Mouse (Mus musculus) adrenal gland, adult 2 months (tissue): ENCODE measurements at regions not wholly inside any gene's neighbourhood (a gene's known extent, or its start where the extent isn't known, plus 50 kb on each side); places are given as distances from the start of the nearest gene placed in this dataset.
A peak's percentile ranks its signal among the peaks of the same experiment; 100 is the strongest.

Experiments used
- DNase-seq: peaks from one replicate; pipeline ENCODE4 v3.0.0; 2021

DNA sequence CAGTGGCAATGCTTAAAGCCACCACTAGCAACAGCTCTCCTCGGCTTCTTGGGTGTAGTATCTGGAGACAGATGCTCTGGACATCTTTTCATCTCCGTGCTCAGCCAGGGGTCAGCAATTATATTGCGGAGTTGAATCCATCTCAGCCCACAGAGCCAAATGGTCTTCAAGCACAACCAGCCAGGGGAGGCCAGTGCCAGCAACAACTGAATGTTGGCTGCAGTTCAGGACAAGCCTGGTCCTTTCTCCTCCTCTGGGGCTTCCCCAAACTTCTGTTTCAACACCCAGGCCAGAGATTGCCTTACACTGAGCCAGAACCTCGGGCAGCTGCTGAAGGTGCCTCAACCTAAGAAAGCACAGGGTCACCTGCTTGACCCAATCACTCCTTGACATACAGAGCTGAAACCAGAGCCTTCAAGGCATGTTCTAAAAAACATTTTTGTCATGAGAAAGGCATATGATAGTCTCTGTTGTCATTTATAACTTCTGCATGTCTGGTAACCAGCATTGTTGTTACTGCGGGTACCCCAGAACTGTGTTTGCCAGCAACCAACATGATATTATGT is 169.9 kb upstream of the Lef1 start:
- peak; percentile 32 for DNase-seq

GRCm38 (mm10) chr3:130936980-130937379 is 173.3 kb upstream of the Lef1 start:
- no peak for DNase-seq

GRCm38 (mm10) chr3:130936336-130936735 is 173.9 kb upstream of the Lef1 start:
- DNase-seq: no peak

- no peak for DNase-seq
Observed at GRCm38 (mm10) chr3:130935926-130936315, 174.3 kb upstream of the Lef1 start.

- DNase-seq: no peak
Observed at GRCm38 (mm10) chr3:130935302-130935925, 174.9 kb upstream of the Lef1 start.

GRCm38 (mm10) chr3:130932723-130933122 is 177.5 kb upstream of the Lef1 start:
- no peak for DNase-seq

DNA sequence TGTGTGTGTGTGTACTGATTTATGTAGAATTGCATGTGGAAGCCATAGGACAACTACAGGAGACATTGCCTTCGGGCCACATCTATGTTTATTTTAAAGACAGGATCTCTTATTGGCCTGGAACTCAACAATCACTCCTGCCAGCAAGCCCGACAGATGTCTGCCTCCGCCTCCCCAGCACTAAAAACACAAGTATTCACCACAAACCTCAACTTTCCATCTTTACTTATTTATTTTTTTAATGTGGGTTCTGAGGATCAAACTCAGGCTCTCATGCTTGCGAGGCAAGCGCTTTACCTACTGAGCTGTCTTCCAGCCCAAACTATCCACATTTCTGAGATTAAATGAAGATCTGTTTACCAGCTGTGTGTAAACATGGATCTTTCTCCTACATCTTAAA is 178.0 kb upstream of the Lef1 start:
- no peak for DNase-seq

DNA sequence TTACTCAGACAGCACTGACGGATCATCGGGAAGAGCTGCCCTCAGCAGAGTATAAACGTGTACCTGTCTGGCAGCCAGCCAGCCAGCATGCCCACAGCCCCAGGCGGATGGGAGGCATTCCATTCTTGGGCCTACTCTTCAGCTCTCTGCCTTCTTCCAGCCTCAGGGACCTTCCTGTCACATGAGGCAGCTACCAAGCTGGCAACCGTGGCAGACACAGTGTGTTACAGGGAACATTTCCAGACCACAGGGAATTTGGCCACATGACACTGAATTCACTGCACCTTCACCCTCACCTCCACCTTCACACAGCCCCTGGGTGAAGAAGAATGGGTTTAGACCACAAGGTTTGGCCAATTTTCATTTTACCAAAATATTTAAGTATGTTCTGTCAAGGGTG is 185.3 kb upstream of the Lef1 start:
- DNase-seq: no peak

DNA sequence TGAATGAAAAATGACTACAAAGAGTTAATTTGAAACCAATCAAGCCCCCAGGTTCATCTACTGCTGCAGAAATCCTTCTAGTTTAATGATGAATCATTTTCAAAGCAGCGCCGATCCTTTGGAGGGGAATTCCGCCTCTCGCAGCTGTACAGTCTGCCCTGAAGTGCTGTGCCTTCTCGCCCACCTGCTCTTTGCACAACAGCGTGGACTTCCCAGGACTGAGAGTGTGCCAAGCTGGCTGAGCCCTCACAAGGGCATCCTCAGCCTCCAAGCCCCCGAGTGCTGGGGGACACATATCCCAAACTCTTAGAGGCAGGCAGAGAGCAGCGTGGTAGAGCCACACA is 186.7 kb upstream of the Lef1 start:
- DNase-seq: no peak

DNA sequence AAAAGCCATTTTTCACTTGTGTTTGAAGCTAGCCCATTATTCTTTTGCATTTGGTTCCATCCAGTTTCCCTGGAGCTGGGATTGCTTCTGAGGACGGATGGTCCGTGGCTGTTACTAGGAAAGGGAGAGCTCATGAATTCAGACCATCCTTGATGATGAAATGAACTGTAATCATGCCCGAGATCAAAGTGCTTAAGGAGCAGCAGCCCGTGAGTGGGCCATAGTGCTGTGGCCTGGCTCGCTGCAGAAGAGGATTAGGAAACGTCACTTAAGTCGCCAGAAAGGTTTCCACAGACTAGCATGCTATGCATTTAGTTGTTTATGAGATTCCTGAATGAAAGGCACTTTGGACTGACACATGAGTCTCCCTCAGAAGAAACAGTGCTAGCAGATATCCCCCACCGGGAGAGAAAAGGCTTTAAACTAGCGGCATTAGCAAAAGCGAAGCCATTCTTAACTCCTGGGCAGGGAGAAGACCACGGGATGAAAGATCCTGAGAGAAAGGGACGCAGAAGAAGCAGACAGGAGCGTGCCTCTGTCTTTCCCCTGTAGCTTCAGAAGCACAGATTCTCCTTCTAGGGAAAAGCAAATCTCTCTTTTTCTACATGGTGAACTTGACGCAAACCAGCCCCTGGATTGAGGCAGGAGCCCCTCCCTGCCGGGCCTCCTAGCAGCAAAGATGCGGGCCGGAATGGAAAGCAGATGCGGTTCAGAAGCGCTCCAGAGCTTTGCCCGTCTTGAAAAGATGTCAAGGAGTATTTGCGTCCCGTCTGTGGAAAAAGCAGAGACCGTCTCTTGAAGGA is 187.3 kb upstream of the Lef1 start:
- no peak for DNase-seq

GRCm38 (mm10) chr3:130921621-130922245 is 188.5 kb upstream of the Lef1 start:
- no peak for DNase-seq

DNA sequence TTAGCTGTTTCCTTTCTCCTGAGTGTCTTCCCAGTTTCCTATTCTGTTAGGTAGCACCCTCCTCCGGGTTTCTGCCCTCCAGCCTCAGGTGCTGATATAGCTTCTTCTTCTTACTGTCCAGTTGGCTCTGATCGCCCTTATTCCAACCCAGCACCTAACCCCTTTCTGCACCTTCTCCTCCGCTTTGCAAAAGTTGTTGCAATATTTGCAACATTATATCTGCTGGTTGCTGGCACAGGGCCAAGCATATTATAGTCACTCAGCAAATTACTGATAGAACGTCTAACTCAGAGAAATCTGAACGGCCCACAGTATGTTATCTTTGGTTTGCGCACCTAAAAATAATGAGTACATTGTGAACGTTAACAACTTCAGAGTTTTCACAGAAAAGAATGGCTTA is 183.6 kb upstream of the Rpl34 start:
- no peak for DNase-seq

- DNase-seq: no peak
Observed at GRCm38 (mm10) chr3:130905101-130905500, 174.9 kb upstream of the Rpl34 start.

- DNase-seq: no peak
Observed at GRCm38 (mm10) chr3:130903329-130903728, 173.1 kb upstream of the Rpl34 start.

- no peak for DNase-seq
Observed at GRCm38 (mm10) chr3:130902376-130902775, 172.2 kb upstream of the Rpl34 start.

DNA sequence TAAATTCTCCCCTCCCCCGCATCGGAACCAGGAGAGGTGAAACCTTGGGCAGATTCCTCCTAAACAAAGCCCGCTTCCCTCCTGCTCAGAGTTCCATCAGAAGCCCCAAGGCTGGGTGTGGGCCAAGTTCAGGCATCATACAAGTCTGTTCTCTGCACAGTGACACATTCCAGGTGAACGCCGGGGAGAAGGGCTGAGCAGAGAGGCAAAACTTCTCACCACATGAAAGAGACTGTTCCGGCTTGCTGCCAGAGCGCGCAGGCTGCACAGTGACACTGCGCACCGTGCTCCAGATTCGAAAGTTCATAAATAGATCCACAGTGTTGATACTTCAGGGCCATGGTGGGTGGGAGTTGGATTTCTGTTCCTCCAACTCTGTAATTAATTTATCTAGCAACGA is 171.1 kb upstream of the Rpl34 start:
- no peak for DNase-seq

GRCm38 (mm10) chr3:130900846-130901245 is 170.6 kb upstream of the Rpl34 start:
- DNase-seq: no peak

GRCm38 (mm10) chr3:130900054-130900840 is 170.0 kb upstream of the Rpl34 start:
- no peak for DNase-seq

- DNase-seq: no peak
Observed at GRCm38 (mm10) chr3:130894168-130894814, 164.1 kb upstream of the Rpl34 start.

DNA sequence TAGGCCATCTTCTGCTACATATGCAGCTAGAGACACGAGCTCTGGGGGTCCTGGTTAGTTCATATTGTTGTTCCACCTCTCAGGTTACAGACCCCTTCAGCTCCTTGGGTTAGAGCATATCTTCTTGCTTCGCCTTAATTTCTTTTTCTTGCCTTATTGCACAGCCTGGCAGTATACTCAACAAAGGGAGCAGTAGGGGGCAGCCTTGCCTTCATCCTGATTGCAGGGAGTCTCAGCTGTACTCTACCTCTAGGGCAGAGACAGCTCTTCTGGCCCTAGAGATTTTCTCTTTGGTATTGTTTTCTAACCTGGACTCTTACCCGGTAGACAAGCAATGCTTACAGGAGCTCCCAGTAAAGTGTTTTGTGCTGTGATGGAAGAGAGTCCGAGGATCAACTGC is 161.1 kb upstream of the Rpl34 start:
- no peak for DNase-seq

DNA sequence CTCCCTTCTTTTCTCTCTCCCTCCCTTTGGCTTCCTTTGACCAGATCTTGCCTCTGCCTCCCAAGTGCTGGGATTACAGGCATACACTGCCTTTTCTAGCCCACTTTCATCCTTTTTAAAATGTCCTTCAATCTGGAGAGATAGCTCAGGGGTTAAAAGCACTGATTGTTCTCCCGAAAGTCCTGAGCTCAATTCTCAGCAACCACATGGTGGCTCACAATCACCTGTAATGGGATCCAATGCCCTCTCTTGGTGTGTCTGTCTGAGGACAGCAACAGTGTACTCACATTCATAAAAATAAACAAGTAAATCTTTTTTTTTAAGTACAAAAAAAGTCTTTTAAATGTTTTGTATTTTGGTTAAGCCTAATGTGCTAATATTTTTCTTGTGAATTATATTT is 158.4 kb upstream of the Rpl34 start:
- DNase-seq: no peak
